Mouse (Mus musculus): ENCODE results near the gene Zbtb32.

The Zbtb32 gene

DNA sequence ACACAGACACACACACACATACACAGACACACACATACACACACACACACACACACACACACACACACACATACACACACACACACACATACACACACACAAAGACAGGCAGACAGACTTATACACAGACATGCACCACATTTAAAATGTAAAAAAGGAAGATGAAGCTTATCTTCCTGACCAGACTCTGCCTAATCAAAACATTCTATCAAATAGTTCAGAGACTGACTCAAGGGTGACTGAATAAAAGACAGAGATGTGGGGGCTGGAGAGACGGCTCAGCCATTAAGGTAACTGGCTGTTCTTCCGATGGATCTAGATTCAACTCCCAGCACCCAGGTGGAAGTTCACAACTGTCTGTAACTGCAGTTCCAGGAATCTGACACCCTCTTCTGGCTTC is 54.4 kb downstream of the Zbtb32 start:
- no peak for DNase-seq (ENCODE audit: extremely low spot score, low spot score)

GRCm38 (mm10) chr7:30540572-30540971 is 58.1 kb downstream of the Zbtb32 start:
- no peak for DNase-seq (ENCODE audit: extremely low spot score, low spot score)

Data from neural tube, embryonic 10.5 days (tissue).